Mouse (Mus musculus) lung, adult 2 months (tissue): Measurements from ENCODE around the gene Tmed9.

Experiments used
- CTCF ChIP-seq: fragments of 200-500 bp; IDR thresholded peaks from 2 replicates; pipeline ENCODE4 v1.5.1; 2011; ENCODE audit warnings: mild to moderate bottlenecking, low read length, control low read depth; ENCODE audit not compliant: insufficient read depth
- POLR2A ChIP-seq: fragments of 200-500 bp; IDR thresholded peaks from 2 replicates; pipeline ENCODE4 v1.6.1; 2011; ENCODE audit warnings: low read depth, mild to moderate bottlenecking, control low read depth, low read length, borderline replicate concordance; ENCODE audit errors: extremely low read depth

GRCm38 (mm10) chr13:55620275-55620674, 46.7 kb downstream of the Tmed9 start:
- no peak for TF ChIP-seq CTCF
- no peak for TF ChIP-seq POLR2A
